ENCODE assay signal across 9 mouse cellular contexts in genomic region chr16:37539240-37539610, GRCm38 (mm10). TPM values are rescaled to one million over a fixed set of nuclear protein-coding genes. Genes with fewer than 3 reads are reported as not detected.
DNase-seq lines count a peak whose midpoint lies in the region; ATAC-seq and TF ChIP-seq lines count a peak whose summit lies in the region.
"Had no signal": no experiment of that assay in that cellular context is flagged by ENCODE, and none has a peak within 500 bp of the region (broad histone marks: within the 10 kb centered on the region; RNA-seq: fewer than 3 reads in every experiment).

No protein-coding gene starts in this region.

- H3K4me1 ChIP-seq in heart, embryonic 13.5 days = peaks cover 31% of the 10 kb centered on the region
- H3K4me1 ChIP-seq in MEL (ENCODE audit: control insufficient read depth in 1 of 2, insufficient read depth in 2 of 2, low read length in 2 of 2) = peaks cover 4 to 20% of the 10 kb centered on the region in 2 experiments
- H3K4me1 ChIP-seq in megakaryocyte, embryonic 14.5 days = peaks cover 56% of the 10 kb centered on the region

- peak overlapping the region; percentile 93 for H3K9ac ChIP-seq in heart, embryonic 13.5 days
- peak overlapping the region; percentile 94 for H3K9ac ChIP-seq in MEL (ENCODE audit: control insufficient read depth, low read depth, low read length, poor library complexity, severe bottlenecking)

- no peak for DNase-seq in heart, postnatal 36 days
- DNase-seq in MEL (ENCODE audit: low read depth, low spot score) = no peak
- DNase-seq in left cerebral cortex, postnatal 4 days = no peak
- DNase-seq in right cerebral cortex, postnatal 10 days (ENCODE audit: low spot score in 2 of 2) = no peak
- no peak for DNase-seq in right cerebral cortex, postnatal 14 days

- H3K4me2 ChIP-seq in heart, embryonic 13.5 days = peak overlapping the region; percentile 79

- no peak for TF ChIP-seq CTCF in MEL (IDR thresholded peaks at IDR 0.05 in 2 of 3, conservative IDR thresholded peaks at IDR 0.05 in 1 of 3; ENCODE audit: control insufficient read depth in 1 of 3, insufficient read depth in 1 of 3, low read depth in 2 of 3, low read length in 3 of 3, poor library complexity in 1 of 3, severe bottlenecking in 1 of 3)

- H3K4me3 ChIP-seq in heart, embryonic 13.5 days = peak overlapping the region; percentile 82
- peak overlapping the region; percentile 73 to 95 for H3K4me3 ChIP-seq in MEL (ENCODE audit: control insufficient read depth in 1 of 2, insufficient read depth in 1 of 2, low read depth in 2 of 2, low read length in 2 of 2)
- peak overlapping the region; percentile 98 for H3K4me3 ChIP-seq in megakaryocyte, embryonic 14.5 days (replicated peaks)

- under 1% methylated on average over 22 of the region's 22 CpGs for WGBS in heart, embryonic 13.5 days

- H3K27ac ChIP-seq in heart, embryonic 13.5 days (replicated peaks) = peak overlapping the region; percentile 92
- peak overlapping the region; percentile 57 for H3K27ac ChIP-seq in MEL (ENCODE audit: control insufficient read depth, low read depth, low read length)

- H3K36me3 ChIP-seq in heart, embryonic 13.5 days = peaks cover 39% of the 10 kb centered on the region
- peaks cover 0 to 26% of the 10 kb centered on the region in 2 experiments; a peak in 2 of 4 replicates for H3K36me3 ChIP-seq in MEL (ENCODE audit: control insufficient read depth in 1 of 2, insufficient read depth in 2 of 2, low read length in 2 of 2)
- H3K36me3 ChIP-seq in megakaryocyte, embryonic 14.5 days (replicated peaks; ENCODE audit: low read length) = peaks cover 51% of the 10 kb centered on the region

- 0 out of 2 replicates have a peak, but pooled peaks have one; percentile 16 for ATAC-seq in heart, embryonic 13.5 days (ENCODE audit: extremely low read depth, insufficient number of reproducible peaks, low FRiP score, low TSS enrichment)
- peak; percentile 35 to 51 for ATAC-seq in hematopoietic stem cell, adult 5-6 weeks (replicated peaks in 1 of 2; ENCODE audit: insufficient read depth in 1 of 2, low FRiP score in 2 of 2, low TSS enrichment in 1 of 2, low read depth in 1 of 2, poor library complexity in 2 of 2, severe bottlenecking in 2 of 2)

- peaks cover 42% of the 10 kb centered on the region for H3K79me2 ChIP-seq in MEL (ENCODE audit: control insufficient read depth, insufficient read depth, low read length, poor library complexity)

- intact Hi-C loops in heart, postnatal 36 days (cut with DNase I) = no loop called here
- intact Hi-C loops in left cerebral cortex, postnatal 4 days (cut with DNase I) = no loop called here

- H3K27me3 ChIP-seq in heart, embryonic 13.5 days (replicated peaks) = no peaks in the 10 kb centered on the region
- no peaks in the 10 kb centered on the region for H3K27me3 ChIP-seq in MEL (ENCODE audit: control insufficient read depth in 1 of 2, insufficient read depth in 2 of 2, low read length in 2 of 2)
- H3K27me3 ChIP-seq in megakaryocyte, embryonic 14.5 days (replicated peaks) = no peaks in the 10 kb centered on the region

- no peak for TF ChIP-seq POLR2A in MEL (IDR thresholded peaks at IDR 0.05; ENCODE audit: control insufficient read depth in 1 of 2, insufficient read depth in 1 of 2, low read depth in 1 of 2, low read length in 2 of 2, poor library complexity in 1 of 2)

- TF ChIP-seq EP300 in MEL (IDR thresholded peaks at IDR 0.05; ENCODE audit: low read depth in 1 of 2, low read length in 2 of 2) = no peak

- H3K9me3 ChIP-seq in heart, embryonic 13.5 days = no peaks in the 10 kb centered on the region
- H3K9me3 ChIP-seq in MEL (replicated peaks; ENCODE audit: insufficient read depth, low read length) = no peaks in the 10 kb centered on the region
- H3K9me3 ChIP-seq in megakaryocyte, embryonic 14.5 days = no peaks in the 10 kb centered on the region

- no peak for TF ChIP-seq RAD21 in MEL (IDR thresholded peaks at IDR 0.05; ENCODE audit: low read depth, low read length)

TF ChIP-seq in MEL, 35 proteins besides CTCF, POLR2A, EP300 and RAD21:
- TF ChIP-seq JUND (IDR thresholded peaks at IDR 0.05; ENCODE audit: low read depth, low read length) (no peak), ZKSCAN1 (IDR thresholded peaks at IDR 0.05; ENCODE audit: low read depth, low read length) (no peak), UBTF (IDR thresholded peaks at IDR 0.05; ENCODE audit: borderline replicate concordance, insufficient read depth, low read depth, low read length) (no peak), MAX (IDR thresholded peaks at IDR 0.05; ENCODE audit: low read length) (no peak)

RNA-seq across cellular contexts. Expression of gene Gtf2e1, which starts 0.4 kb away (rescaled TPM):
- 20.4 and 20.5 TPM in 2 replicates for polyA plus RNA-seq in heart, embryonic 13.5 days (2015; fragmentation: Nextera tagmentation; extraction: Ambion mirVana)
- 1 to 10 TPM; 5.5 to 6.9 TPM for total RNA-seq in heart, postnatal 36 days (2021)
- 34.4 and 37.9 TPM in 2 replicates for total RNA-seq in MEL (2012; rRNA removed)
- 10 to 100 TPM in 1 of 2 experiments, not detected in 1; 29.3 TPM for polyA plus RNA-seq in MEL (2012; ENCODE audit: insufficient read depth in 1 of 2, insufficient read length in 2 of 2, low read depth in 1 of 2, low replicate concordance in 2 of 2, missing spikeins in 1 of 2)
- 27.5 and 31.3 TPM in 2 replicates for total RNA-seq in hematopoietic stem cell, adult 5-6 weeks (2017)
- 0.89 and 1.7 TPM in 2 replicates for polyA plus RNA-seq in megakaryocyte, embryonic 14.5 days (2012; ENCODE audit: insufficient read depth, low replicate concordance)
- 10 to 100 TPM; 24.8 to 26.8 TPM for total RNA-seq in left cerebral cortex, postnatal 4 days (2021)

RNA-seq across cellular contexts. Expression of gene Rabl3, which starts 0.5 kb away (rescaled TPM):
- polyA plus RNA-seq in heart, embryonic 13.5 days (2015; fragmentation: Nextera tagmentation; extraction: Ambion mirVana) = 23.8 and 26.4 TPM in 2 replicates
- 1 to 10 TPM; 5.0 to 8.2 TPM for total RNA-seq in heart, postnatal 36 days (2021)
- 7.3 and 8.5 TPM in 2 replicates for total RNA-seq in MEL (2012; rRNA removed)
- polyA plus RNA-seq in MEL (2012; ENCODE audit: insufficient read depth in 1 of 2, insufficient read length in 2 of 2, low read depth in 1 of 2, low replicate concordance in 2 of 2, missing spikeins in 1 of 2) = 10 to 100 TPM in 1 of 2 experiments, not detected in 1; 13.5 TPM
- total RNA-seq in hematopoietic stem cell, adult 5-6 weeks (2017) = 6.8 and 12.0 TPM in 2 replicates
- polyA plus RNA-seq in megakaryocyte, embryonic 14.5 days (2012; ENCODE audit: insufficient read depth, low replicate concordance) = 0.36 TPM in 1 of 2 replicates, not detected in the other
- total RNA-seq in left cerebral cortex, postnatal 4 days (2021) = 1 to 10 TPM; 7.9 to 9.3 TPM

RNA-seq across cellular contexts. Expression of gene Hgd, which starts 40.7 kb away (rescaled TPM):
- polyA plus RNA-seq in heart, embryonic 13.5 days (2015; fragmentation: Nextera tagmentation; extraction: Ambion mirVana) = 0.16 and 1.8 TPM in 2 replicates
- total RNA-seq in heart, postnatal 36 days (2021) = under 1 TPM in 1 of 2 experiments, not detected in 1; 0.27 TPM
- not detected in 2 replicates for total RNA-seq in MEL (2012; rRNA removed)
- not detected for polyA plus RNA-seq in MEL (2012; ENCODE audit: insufficient read depth in 1 of 2, insufficient read length in 2 of 2, low read depth in 1 of 2, low replicate concordance in 2 of 2, missing spikeins in 1 of 2)
- not detected in 2 replicates for total RNA-seq in hematopoietic stem cell, adult 5-6 weeks (2017)
- polyA plus RNA-seq in megakaryocyte, embryonic 14.5 days (2012; ENCODE audit: insufficient read depth, low replicate concordance) = not detected in 2 replicates
- total RNA-seq in left cerebral cortex, postnatal 4 days (2021) = not detected
- polyA plus RNA-seq: large intestine, adult 2 months had no signal
